Mouse (Mus musculus) embryonic facial prominence, embryonic 11.5 days (tissue): ENCODE data around the gene Chrnd. TPM values are rescaled to one million over a fixed set of nuclear protein-coding genes. Genes with fewer than 3 reads are reported as not detected.

Experiments
- polyA plus RNA-seq: library from polyadenylated mRNA; unstranded; fragments of >200 nt; fragmentation: Nextera tagmentation; extraction: Ambion mirVana; gene quantifications from 2 replicates; pipeline ENCODE4 v1.2.1, GENCODE M21; 2014

Chrnd gene
- polyA plus RNA-seq, 1 experiment from 2014 or later: 0.22 TPM

Other genes with a start within 250 kb of the Chrnd start
- not detected in 2 replicates for gene Alppl2, start 100.7 kb upstream of the Chrnd start, polyA plus RNA-seq
- gene Alpi, start 89.0 kb upstream of the Chrnd start, polyA plus RNA-seq: not detected in 2 replicates
- gene Akp3, start 65.6 kb upstream of the Chrnd start, polyA plus RNA-seq: not detected in 2 replicates
- gene Ecel1, start 34.1 kb upstream of the Chrnd start, polyA plus RNA-seq: 0.74 and 2.1 TPM in 2 replicates
- gene Prss56, start 7.3 kb upstream of the Chrnd start, polyA plus RNA-seq: 0.28 and 0.74 TPM in 2 replicates
- 2.2 and 2.3 TPM in 2 replicates for gene Chrng, start 14.1 kb downstream of the Chrnd start, polyA plus RNA-seq
- 141 and 148 TPM in 2 replicates for gene Eif4e2, start 23.3 kb downstream of the Chrnd start, polyA plus RNA-seq
- 0.81 and 1.1 TPM in 2 replicates for gene Efhd1, start 73.8 kb downstream of the Chrnd start, polyA plus RNA-seq
- gene Gigyf2, start 136.4 kb downstream of the Chrnd start, polyA plus RNA-seq: 49.1 and 49.4 TPM in 2 replicates
- 0.25 and 0.99 TPM in 2 replicates for gene Kcnj13, start 204.1 kb downstream of the Chrnd start, polyA plus RNA-seq